Mouse (Mus musculus) adrenal gland (tissue): ENCODE data around the gene Chchd3.

Experiments used
- intact Hi-C: fragments of 180-260 bp; cut with DNase I; formaldehyde crosslinking; loops from one replicate; pipeline ENCODE4 v1.15.1; 2025

Chchd3 gene

GRCm38 (mm10) chr6:32807771-32808170 lies 252.3 kb downstream of the Chchd3 start:
- intact Hi-C loops: no loop called here

DNA sequence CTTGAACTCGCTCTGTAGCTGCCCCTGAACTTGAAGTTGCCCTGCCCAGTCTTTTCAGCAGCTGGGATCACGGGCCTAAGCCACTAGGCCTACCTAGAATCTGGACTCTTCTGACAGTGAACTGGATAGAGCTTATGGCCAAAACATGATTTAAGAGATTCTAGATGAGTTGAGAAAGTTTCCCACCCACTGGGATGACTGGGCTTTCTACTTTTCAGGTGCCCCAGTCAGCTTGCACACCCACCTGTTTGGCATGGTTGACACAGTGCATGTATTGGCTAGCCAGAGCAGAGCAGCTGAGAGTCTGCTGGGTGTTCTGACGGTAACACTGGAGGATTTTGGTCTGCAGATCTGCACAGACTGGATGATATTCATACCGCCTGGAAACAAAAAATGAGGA lies 256.4 kb downstream of the Chchd3 start:
- intact Hi-C loops: no loop called here

DNA sequence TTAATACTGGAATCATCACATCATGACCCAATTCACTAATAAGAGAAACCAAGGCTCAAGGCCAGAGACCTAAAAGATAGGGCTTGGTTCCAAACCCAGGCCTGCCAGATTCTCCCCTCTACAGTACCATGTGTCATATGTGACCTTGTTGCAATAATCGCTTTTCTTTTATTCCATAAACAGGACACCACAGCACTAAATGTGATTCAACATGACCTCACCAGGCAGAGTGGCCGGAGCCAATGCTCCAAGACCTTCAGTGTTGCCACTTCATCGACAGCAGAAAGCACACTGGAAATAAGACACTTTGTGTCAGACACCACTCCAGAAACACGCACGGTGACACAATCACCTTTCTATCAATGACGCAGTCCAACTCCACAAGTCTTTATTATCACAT lies 258.3 kb downstream of the Chchd3 start:
- intact Hi-C loops: no loop called here

DNA sequence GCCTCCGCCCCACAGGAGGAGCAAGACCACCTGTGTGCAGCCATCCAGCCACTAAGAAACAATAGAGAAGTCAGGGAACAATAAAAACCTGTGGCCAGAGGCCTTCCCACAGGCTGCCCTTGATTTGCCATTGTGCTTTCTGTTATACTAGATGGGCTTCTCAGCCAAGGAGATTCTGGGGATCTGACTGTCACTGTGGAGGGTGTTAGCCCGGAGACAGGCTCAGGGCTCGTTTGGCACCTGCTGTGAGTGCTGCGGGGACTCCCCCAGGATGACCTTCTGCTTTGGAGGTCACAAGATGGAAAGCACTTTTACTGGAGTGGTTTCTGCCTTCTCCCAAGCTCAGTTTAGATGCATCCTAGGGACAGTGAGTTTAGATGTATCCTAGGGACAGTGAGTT lies 262.5 kb downstream of the Chchd3 start:
- intact Hi-C loops: no loop called here

DNA sequence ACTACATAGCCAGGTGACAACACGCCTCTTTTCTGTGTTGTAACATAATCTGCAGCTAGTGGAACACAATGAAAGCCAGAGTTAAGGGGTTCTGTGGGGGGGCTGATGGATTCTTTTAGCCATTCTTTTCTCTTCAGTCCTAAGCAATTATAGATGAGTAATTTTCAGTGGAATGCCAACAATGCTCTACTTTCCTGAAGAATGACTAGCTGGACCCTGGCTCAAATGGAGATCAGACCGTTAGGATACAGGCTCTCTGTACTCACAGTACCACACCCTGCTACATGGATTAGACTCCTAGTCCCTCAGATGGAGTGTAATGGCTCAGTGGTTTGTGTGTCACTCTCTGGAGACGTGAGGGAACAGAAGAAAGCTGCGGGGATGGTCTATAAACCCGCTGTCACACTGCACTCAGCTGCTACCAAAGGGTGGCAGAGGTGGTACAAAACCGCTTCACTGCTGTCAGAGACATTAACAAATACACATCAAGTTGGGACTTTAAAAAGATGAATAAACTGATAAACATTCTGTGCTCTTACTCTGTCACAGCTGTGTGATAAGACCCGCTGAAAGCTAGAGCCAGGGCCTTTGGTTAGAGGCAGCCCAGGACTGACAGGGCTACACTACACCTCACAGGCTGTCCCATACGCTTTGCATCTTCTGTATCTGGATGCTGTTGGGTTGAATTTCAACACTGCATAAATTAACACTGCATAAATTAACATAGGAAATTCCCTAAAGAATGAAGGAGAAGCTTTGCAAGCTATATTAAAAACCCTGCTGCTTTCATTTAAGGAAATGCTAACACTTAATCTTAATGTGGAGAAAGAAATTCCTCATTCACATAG lies 264.2 kb downstream of the Chchd3 start:
- intact Hi-C loops: no loop called here

GRCm38 (mm10) chr6:32793575-32793974 lies 266.5 kb downstream of the Chchd3 start:
- intact Hi-C loops: no loop called here

DNA sequence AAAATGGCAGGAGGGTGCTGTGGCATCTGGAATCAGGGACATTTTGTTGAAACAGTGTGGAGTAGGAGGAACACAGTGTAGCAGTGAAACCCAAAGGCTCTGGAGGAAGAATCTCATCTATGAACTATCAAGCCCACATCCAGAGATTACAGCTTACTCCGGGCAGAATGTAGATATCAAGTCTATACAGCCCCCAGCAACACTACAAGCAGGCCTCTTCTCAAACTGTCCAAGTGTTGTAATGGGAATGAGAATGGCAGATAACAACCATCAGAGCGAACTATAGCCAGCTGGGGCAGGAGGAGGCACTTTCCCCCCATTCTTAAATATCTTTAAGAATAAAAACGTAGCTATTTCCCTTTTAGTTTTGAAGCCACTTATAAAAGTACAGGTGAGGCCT lies 266.9 kb downstream of the Chchd3 start:
- intact Hi-C loops: no loop called here

DNA sequence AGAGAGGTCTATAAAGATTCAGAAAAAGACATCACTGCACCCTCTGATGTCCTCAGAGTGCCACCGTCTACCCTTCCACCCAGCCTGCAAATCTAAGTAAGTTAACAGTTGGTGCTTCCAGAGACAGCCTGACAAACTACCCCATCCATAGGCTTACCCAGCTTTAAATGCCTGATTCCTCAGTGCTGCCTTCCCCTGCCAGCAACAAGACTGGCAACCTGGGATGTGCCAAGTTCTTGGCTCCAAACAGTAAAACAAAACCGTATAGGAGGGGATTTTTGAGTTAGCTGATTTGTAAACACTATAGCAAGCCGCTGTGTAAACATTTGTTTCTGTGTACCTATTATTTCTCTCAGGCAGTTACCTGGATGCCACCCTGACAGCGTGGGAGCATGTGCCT lies 269.6 kb downstream of the Chchd3 start:
- intact Hi-C loops: no loop called here

GRCm38 (mm10) chr6:32787399-32787798 lies 272.7 kb downstream of the Chchd3 start:
- intact Hi-C loops: no loop called here

GRCm38 (mm10) chr6:32786196-32786595 lies 273.9 kb downstream of the Chchd3 start:
- intact Hi-C loops: no loop called here

DNA sequence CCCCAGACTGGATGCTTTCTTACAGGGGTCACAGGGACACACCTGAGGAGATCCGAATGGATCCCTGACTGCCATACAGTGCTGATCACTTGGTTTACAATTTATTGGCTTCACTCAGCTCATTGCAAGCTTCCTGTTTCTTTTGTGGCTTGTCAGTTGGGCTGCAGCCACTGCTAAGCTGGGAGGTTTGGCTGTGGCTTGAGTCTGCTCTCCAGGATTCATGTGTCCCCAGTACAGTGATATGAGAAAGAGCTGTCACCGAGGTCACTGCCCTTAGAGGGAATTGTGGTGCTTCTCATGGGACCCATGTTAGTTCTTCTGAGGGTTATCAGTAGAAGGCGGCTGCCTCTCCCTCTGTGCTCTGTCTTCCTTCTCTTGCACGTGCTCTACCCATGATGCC lies 277.0 kb downstream of the Chchd3 start:
- intact Hi-C loops: no loop called here

DNA sequence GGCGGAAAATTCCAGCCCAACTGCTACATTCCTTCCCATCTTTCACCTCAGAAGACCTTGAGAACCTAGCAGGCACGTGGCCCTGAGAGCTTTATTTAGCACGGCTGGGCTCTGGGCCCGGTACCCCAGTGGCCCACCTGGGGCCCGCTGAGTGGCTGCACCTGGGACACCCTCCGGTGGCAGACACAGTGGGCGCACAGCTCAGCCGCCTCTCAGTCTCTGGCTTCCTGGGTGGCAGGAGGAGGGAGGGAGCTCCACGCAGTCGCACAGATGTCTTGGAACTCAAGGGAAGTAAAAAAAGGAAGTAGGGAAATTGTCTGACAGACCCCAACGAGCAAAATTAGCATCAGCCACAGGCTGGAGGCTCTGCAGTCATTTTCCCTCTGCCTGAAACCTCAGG lies 279.5 kb downstream of the Chchd3 start:
- intact Hi-C loops: no loop called here

DNA sequence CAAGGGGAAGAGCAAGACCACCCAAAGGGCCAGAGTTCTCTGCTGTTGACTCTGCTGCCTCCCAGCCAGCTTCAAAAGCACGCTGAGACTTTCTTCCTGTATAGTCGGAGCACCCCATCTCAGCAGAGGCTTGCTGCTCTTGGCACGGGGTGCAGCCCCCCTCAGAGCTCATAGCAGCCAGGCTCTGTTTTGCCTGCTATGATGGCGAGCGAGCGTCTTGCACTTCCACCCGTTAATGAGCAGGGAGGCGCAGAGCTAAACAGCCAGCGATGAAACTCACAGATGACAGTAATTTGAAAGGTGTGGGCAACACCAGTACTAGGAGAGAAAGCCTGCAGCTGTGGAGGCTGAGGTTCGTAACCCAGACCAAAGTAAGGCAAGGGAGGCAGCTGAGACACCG lies 283.7 kb downstream of the Chchd3 start:
- intact Hi-C loops: no loop called here

- intact Hi-C loops: no loop called here
These were observed 305.5 kb downstream of the Chchd3 start for GRCm38 (mm10) chr6:32754524-32754923.

DNA sequence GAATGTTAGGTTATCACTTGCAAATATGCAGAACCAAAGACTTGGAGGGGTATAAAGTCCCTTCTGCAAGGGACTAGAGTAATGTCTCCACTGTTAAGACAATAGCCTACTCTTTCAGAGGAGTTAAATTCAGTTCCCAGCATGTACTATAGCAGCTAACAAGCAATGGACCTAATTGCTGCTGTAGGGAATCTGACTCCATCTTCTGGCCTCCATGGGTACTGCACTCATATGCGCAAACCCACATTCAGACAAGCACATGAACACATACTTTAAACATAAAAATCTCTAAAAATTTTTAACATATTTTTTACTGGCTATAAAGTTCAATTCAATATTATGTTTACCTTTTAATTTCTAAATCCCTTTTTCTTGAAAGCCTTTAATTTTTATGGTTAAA lies 310.2 kb downstream of the Chchd3 start:
- intact Hi-C loops: no loop called here

- intact Hi-C loops: no loop called here
These were observed 311.3 kb downstream of the Chchd3 start for GRCm38 (mm10) chr6:32748777-32749176.

DNA sequence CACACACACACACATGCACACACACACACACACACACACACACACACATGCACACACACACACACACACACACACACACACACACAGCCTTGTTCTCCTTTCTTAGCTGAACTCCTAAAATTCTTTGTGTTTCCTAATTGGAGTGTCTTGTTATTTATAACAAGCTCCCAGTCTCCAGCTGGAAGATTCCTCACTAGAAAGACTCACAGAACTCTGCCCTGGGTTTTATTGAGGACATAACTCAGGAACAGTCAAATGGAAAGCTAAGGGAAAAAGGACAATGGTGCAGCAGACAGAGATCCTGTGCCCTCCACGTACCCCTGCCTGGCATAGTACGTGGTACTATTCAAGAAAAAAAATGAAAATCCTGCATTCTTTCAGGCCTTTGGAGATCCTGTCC lies 312.7 kb downstream of the Chchd3 start:
- intact Hi-C loops: no loop called here
